Mouse (Mus musculus) forebrain, embryonic 12.5 days (tissue): ENCODE data around the gene Pabpn1l. TPM values are rescaled to one million over a fixed set of nuclear protein-coding genes. Genes with fewer than 3 reads are reported as not detected.
"Not testable (repeated sequence)": the region's sequence is repeated elsewhere in the genome, so short reads cannot be mapped to it uniquely, and the experiment has no call there.

Experiments
- ATAC-seq: fragments of 200-750 bp; cut with Nextera tagmentation; 2 replicates; pipeline ENCODE4 v1.8.0; 2017; ENCODE audit warnings: moderate TSS enrichment; ENCODE audit not compliant: low FRiP score
- H3K27ac ChIP-seq: fragments of 300-500 bp; sonication (generic); 2 replicates; pipeline ENCODE4 v1.5.1; 2016; ENCODE audit warnings: mild to moderate bottlenecking
- H3K27me3 ChIP-seq: fragments of 300-500 bp; sonication (generic); 2 replicates; pipeline ENCODE4 v1.6.1; 2016; ENCODE audit warnings: mild to moderate bottlenecking
- H3K36me3 ChIP-seq: fragments of 300-500 bp; sonication (generic); replicated peaks from 2 replicates; pipeline ENCODE4 v1.6.1; 2016; ENCODE audit warnings: mild to moderate bottlenecking
- H3K4me1 ChIP-seq: fragments of 300-500 bp; sonication (generic); 2 replicates; pipeline ENCODE4 v1.6.1; 2016
- H3K4me2 ChIP-seq: fragments of 300-500 bp; sonication (generic); 2 replicates; pipeline ENCODE4 v1.6.1; 2016; ENCODE audit warnings: mild to moderate bottlenecking, moderate library complexity
- H3K4me3 ChIP-seq: fragments of 300-500 bp; sonication (generic); replicated peaks from 2 replicates; pipeline ENCODE4 v1.5.1; 2016; ENCODE audit warnings: mild to moderate bottlenecking
- H3K9ac ChIP-seq: fragments of 300-500 bp; sonication (generic); 2 replicates; pipeline ENCODE4 v1.6.1; 2016; ENCODE audit warnings: mild to moderate bottlenecking
- H3K9me3 ChIP-seq: fragments of 300-500 bp; sonication (generic); 2 replicates; pipeline ENCODE4 v1.6.1; 2016
- WGBS: fragments of 180-500 bp; shearing (Covaris S2); methylation state at CpG from one replicate; pipeline ENCODE4 v1.1.7; 2016; 5-methylcytosine and 5-hydroxymethylcytosine counted together
- polyA plus RNA-seq: library from polyadenylated mRNA; unstranded; fragments of >200 nt; fragmentation: Nextera tagmentation; extraction: Ambion mirVana; gene quantifications from 2 replicates; pipeline ENCODE4 v1.2.1, GENCODE M21; 2016

Gene Pabpn1l
- polyA plus RNA-seq, 1 experiment from 2014 or later: not detected

- H3K4me1 ChIP-seq: peaks cover 18% of the 10 kb centered on the region
- H3K27ac ChIP-seq: no peak overlapping the region
- no peaks in the 10 kb centered on the region for H3K9me3 ChIP-seq
- 83% methylated on average over 9 of the region's 9 CpGs for WGBS
- H3K4me3 ChIP-seq: no peak overlapping the region
- peaks cover 12% of the 10 kb centered on the region; the same call in 1 of the 2 replicates for H3K27me3 ChIP-seq
- no peak overlapping the region for H3K4me2 ChIP-seq
- no peak for ATAC-seq
- H3K9ac ChIP-seq: no peak overlapping the region
- peaks cover 14% of the 10 kb centered on the region for H3K36me3 ChIP-seq
Observed at GRCm38 (mm10) chr8:122642071-122642470, 19.5 kb upstream of the Pabpn1l start.

DNA sequence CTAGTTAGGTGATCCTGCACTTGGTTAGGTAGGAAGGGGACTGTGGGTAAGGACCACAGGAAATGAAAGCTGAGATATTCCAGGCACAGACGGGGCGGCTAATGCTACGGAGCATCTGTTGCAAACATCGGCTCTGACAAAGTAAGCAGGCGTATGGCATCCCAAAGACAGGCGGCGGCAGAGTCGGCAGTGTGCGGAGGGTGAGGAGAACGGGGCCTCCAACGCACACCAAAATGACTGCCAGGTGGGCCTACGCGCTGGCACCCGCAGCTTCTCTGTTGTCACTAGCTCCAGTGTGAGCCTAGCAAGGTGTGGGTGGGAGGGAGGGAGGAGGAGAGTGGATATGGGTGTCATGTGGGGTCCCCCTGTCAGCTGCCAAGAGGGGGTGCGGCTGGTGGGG is 18.9 kb upstream of the Pabpn1l start:
- H3K4me3 ChIP-seq: no peak overlapping the region
- 92% methylated on average over 15 of the region's 15 CpGs for WGBS
- ATAC-seq: no peak
- no peaks in the 10 kb centered on the region for H3K9me3 ChIP-seq
- no peak overlapping the region for H3K27ac ChIP-seq
- H3K4me1 ChIP-seq: peaks cover 18% of the 10 kb centered on the region
- peaks cover 12% of the 10 kb centered on the region; the same call in 1 of the 2 replicates for H3K27me3 ChIP-seq
- H3K9ac ChIP-seq: no peak overlapping the region
- no peak overlapping the region for H3K4me2 ChIP-seq
- peaks cover 9% of the 10 kb centered on the region for H3K36me3 ChIP-seq

DNA sequence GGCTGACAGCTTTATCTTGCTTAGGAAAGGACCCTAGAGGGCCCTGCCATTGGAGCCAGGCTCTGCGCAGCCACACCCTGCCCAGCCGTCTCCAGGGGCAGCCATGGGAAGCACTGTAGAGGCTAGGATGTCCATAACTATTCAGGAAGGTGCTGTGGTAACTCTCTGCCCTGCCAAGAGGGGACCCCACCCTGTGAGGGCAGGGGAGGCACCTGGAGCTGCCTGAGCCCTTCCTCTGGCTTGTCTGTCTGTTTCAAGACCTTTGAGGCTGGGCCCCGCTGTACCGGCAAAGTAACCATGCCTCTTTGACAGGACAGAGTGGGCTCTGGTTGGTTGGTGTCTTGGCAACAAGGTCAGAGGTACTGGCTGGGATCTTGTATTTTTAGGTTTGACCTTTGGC is 18.3 kb upstream of the Pabpn1l start:
- Histone ChIP-seq H3K36me3 (peaks cover 9% of the 10 kb centered on the region), H3K9ac (no peak overlapping the region), H3K27me3 (peaks cover 9% of the 10 kb centered on the region; the same call in 1 of the 2 replicates), H3K27ac (no peak overlapping the region), H3K4me1 (peaks cover 18% of the 10 kb centered on the region), H3K4me3 (no peak overlapping the region), H3K4me2 (no peak overlapping the region), H3K9me3 (no peaks in the 10 kb centered on the region)
- 90% methylated on average over 4 of the region's 4 CpGs for WGBS
- no peak for ATAC-seq

- H3K36me3 ChIP-seq: peaks cover 18% of the 10 kb centered on the region
- peak overlapping the region; percentile 25; the same call in 1 of the 2 replicates for H3K27ac ChIP-seq
- peak; percentile 43; the same call in 1 of the 2 replicates for ATAC-seq
Observed at GRCm38 (mm10) chr8:122639521-122640248, 17.1 kb upstream of the Pabpn1l start.

GRCm38 (mm10) chr8:122638601-122639000 is 16.1 kb upstream of the Pabpn1l start:
- Histone ChIP-seq H3K27ac (no peak overlapping the region), H3K9ac (no peak overlapping the region), H3K27me3 (peaks cover 9% of the 10 kb centered on the region; the same call in 1 of the 2 replicates), H3K36me3 (peaks cover 26% of the 10 kb centered on the region), H3K4me3 (no peak overlapping the region), H3K4me2 (no peak overlapping the region), H3K4me1 (peaks cover 18% of the 10 kb centered on the region), H3K9me3 (no peaks in the 10 kb centered on the region)
- 86% methylated on average over 16 of the region's 16 CpGs for WGBS
- no peak for ATAC-seq

More at GRCm38 (mm10) chr8:122639521-122640248, 17.1 kb upstream of the Pabpn1l start:
- peaks cover 9% of the 10 kb centered on the region; the same call in 1 of the 2 replicates for H3K27me3 ChIP-seq
- no peak overlapping the region for H3K9ac ChIP-seq
- H3K4me2 ChIP-seq: no peak overlapping the region
- no peaks in the 10 kb centered on the region for H3K9me3 ChIP-seq
- 56% methylated on average over 16 of the region's 16 CpGs for WGBS
- H3K4me3 ChIP-seq: no peak overlapping the region
- H3K4me1 ChIP-seq: peaks cover 18% of the 10 kb centered on the region

- Histone ChIP-seq H3K4me2 (no peak overlapping the region), H3K36me3 (peaks cover 31% of the 10 kb centered on the region), H3K9ac (no peak overlapping the region), H3K27ac (no peak overlapping the region), H3K4me1 (peaks cover 18% of the 10 kb centered on the region), H3K27me3 (peaks cover 13% of the 10 kb centered on the region; the same call in 1 of the 2 replicates), H3K9me3 (no peaks in the 10 kb centered on the region), H3K4me3 (no peak overlapping the region)
- no peak for ATAC-seq
- WGBS: 89% methylated on average over 9 of the region's 9 CpGs
Observed at GRCm38 (mm10) chr8:122637230-122637629, 14.7 kb upstream of the Pabpn1l start.

DNA sequence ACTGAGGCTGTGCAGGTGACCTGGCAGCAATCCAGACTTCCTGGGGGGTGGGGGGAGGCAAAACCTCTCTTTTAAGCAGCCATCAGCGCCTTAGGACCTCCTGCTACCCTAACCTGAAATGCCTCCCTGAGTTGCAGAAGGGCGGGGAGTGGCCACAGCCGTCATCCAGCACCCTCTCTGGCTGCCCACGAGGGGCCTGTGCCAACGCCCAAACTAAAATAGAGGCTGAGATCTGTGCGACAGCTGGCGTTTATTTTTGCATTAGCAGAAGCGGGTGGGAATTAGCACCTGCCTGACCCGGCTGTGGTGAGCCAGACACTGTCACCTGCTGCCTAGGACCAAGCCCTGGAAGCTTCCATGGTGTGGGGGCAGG is 14.2 kb upstream of the Pabpn1l start:
- H3K4me2 ChIP-seq: no peak overlapping the region
- peaks cover 18% of the 10 kb centered on the region for H3K4me1 ChIP-seq
- H3K4me3 ChIP-seq: no peak overlapping the region
- WGBS: 79% methylated on average over 9 of the region's 9 CpGs
- no peak overlapping the region for H3K27ac ChIP-seq
- H3K9ac ChIP-seq: no peak overlapping the region
- H3K9me3 ChIP-seq: no peaks in the 10 kb centered on the region
- no peak for ATAC-seq
- peaks cover 10% of the 10 kb centered on the region; the same call in 1 of the 2 replicates for H3K27me3 ChIP-seq
- peaks cover 31% of the 10 kb centered on the region for H3K36me3 ChIP-seq

DNA sequence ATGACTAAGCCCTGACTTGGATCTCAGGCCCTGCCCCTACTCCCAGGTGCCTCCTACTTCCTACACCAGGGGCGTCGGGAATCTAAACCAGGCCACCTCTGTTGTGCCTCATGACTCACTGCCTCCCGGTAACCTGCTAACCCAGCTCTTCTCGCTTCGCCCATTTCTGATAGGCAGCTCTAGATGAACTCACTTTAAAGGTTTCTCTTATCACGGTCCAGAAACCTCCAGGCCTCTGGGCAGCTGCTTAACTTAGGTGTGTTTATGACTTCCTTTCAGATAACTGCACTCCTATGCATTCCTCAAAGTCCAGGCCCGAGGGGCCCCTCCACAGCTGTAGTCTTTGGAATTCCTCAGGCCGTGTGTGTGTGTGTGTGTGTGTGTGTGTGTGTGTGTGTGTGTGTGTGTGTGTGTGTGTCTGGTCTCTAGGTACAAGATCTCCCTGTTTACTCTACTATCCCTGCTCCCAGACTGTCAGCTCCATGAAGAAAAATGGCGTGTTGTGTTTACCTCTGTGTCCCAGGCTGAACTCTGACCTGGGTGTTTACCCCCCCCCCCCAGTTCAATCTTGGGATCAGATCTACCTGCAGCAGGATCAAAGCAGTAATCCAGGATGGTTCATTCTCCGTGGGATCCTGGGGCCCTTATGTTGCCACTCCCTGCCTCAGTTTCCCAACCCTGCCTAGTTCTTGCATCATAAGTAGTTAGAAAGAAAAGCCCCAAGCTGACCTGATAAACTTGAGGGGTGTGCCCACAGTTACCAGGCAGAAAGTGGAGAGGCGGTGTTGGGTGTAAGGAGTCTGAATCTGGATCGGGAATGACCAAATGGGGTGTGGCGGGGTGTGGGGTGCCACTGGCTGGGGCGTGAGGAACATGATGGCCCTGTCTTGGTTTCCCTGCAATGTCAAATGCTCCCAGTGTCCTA is 13.6 kb upstream of the Pabpn1l start:
- H3K27me3 ChIP-seq: peaks cover 10% of the 10 kb centered on the region; the same call in 1 of the 2 replicates
- no peak overlapping the region for H3K4me3 ChIP-seq
- no peak overlapping the region for H3K27ac ChIP-seq
- H3K4me1 ChIP-seq: peaks cover 18% of the 10 kb centered on the region
- 80% methylated on average over 14 of the region's 14 CpGs for WGBS
- no peak overlapping the region for H3K4me2 ChIP-seq
- H3K36me3 ChIP-seq: peaks cover 31% of the 10 kb centered on the region
- no peak for ATAC-seq
- no peak overlapping the region for H3K9ac ChIP-seq
- no peaks in the 10 kb centered on the region for H3K9me3 ChIP-seq

DNA sequence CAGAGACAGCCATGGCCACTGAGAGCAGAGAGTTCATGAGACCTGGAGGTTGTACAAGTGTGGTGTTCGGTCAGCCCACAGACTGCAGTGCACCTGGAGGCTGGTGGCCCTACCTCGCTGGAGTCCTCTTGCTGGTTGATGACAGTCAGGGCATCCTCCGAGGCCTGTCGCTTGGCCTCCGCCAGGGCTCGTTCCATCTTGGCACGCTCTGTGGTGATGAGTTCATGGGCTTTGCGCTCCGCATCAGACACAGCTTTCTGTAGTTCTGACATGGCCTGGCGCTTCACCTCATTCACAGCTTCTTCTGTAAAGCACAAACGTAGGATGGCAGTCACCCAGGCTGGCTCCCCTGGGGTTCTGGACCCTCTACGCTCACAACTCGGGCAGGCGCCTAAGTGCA is 10.7 kb upstream of the Pabpn1l start:
- ATAC-seq: no peak
- peaks cover 3% of the 10 kb centered on the region; the same call in 1 of the 2 replicates for H3K4me1 ChIP-seq
- WGBS: 94% methylated on average over 14 of the region's 14 CpGs
- no peaks in the 10 kb centered on the region for H3K9me3 ChIP-seq
- no peak overlapping the region for H3K4me3 ChIP-seq
- peaks cover 18% of the 10 kb centered on the region for H3K27me3 ChIP-seq
- peaks cover 33% of the 10 kb centered on the region for H3K36me3 ChIP-seq
- no peak overlapping the region for H3K27ac ChIP-seq
- H3K4me2 ChIP-seq: no peak overlapping the region
- H3K9ac ChIP-seq: no peak overlapping the region

GRCm38 (mm10) chr8:122632134-122632533 is 9.6 kb upstream of the Pabpn1l start:
- H3K4me1 ChIP-seq, ATAC-seq, H3K9me3 ChIP-seq, H3K4me2 ChIP-seq, H3K27ac ChIP-seq, H3K9ac ChIP-seq, H3K4me3 ChIP-seq: not testable (repeated sequence)
- Histone ChIP-seq H3K36me3 (peaks cover 33% of the 10 kb centered on the region), H3K27me3 (peaks cover 22% of the 10 kb centered on the region)
- 69% methylated on average over 3 of the region's 3 CpGs for WGBS

- H3K4me3 ChIP-seq: no peak overlapping the region
- peaks cover 3% of the 10 kb centered on the region; the same call in 1 of the 2 replicates for H3K4me1 ChIP-seq
- H3K36me3 ChIP-seq: peaks cover 33% of the 10 kb centered on the region
- no peak overlapping the region for H3K27ac ChIP-seq
- WGBS: 63% methylated on average over 22 of the region's 22 CpGs
- H3K27me3 ChIP-seq: peaks cover 25% of the 10 kb centered on the region
- no peak overlapping the region for H3K9ac ChIP-seq
- H3K4me2 ChIP-seq: 0 out of 2 replicates have a peak overlapping the region, but pooled peaks have one; percentile 6
- ATAC-seq: no peak
- H3K9me3 ChIP-seq: no peaks in the 10 kb centered on the region
Observed at GRCm38 (mm10) chr8:122630696-122631095, 8.2 kb upstream of the Pabpn1l start.

GRCm38 (mm10) chr8:122629388-122629787 is 6.8 kb upstream of the Pabpn1l start:
- H3K27ac ChIP-seq: no peak overlapping the region
- no peak overlapping the region for H3K4me2 ChIP-seq
- no peak for ATAC-seq
- peaks cover 25% of the 10 kb centered on the region for H3K27me3 ChIP-seq
- no peak overlapping the region for H3K4me3 ChIP-seq
- peaks cover 3% of the 10 kb centered on the region; the same call in 1 of the 2 replicates for H3K4me1 ChIP-seq
- WGBS: 17% methylated on average over 10 of the region's 10 CpGs
- H3K36me3 ChIP-seq: peaks cover 23% of the 10 kb centered on the region
- H3K9ac ChIP-seq: no peak overlapping the region
- no peaks in the 10 kb centered on the region for H3K9me3 ChIP-seq
